Comparison of ENCODE assay signal across 8 mouse cellular contexts in genomic region chr1:181150827-181151534, GRCm38 (mm10). TPM values are rescaled to one million over a fixed set of nuclear protein-coding genes. Genes with fewer than 3 reads are reported as not detected.
DNase-seq lines count a peak whose midpoint lies in the region; ATAC-seq lines count a peak whose summit lies in the region.

No protein-coding gene starts in this region.

- H3K27ac ChIP-seq in heart, embryonic 14.5 days (replicated peaks in 1 of 2; ENCODE audit: control insufficient read depth in 1 of 2, insufficient read depth in 1 of 2, low read depth in 2 of 2, low read length in 2 of 2): peak overlapping the region; percentile 87 to 88
- peak overlapping the region; percentile 86 for H3K27ac ChIP-seq in liver, embryonic 13.5 days
- peak overlapping the region; percentile 89 for H3K27ac ChIP-seq in stomach, embryonic 16.5 days (ENCODE audit: low read length)

- peak; percentile 95 for ATAC-seq in erythroid progenitor cell, adult 5-6 weeks (replicated peaks; ENCODE audit: low FRiP score, poor library complexity, severe bottlenecking)
- ATAC-seq in heart, embryonic 14.5 days (ENCODE audit: insufficient number of reproducible peaks, insufficient read depth, low FRiP score, low read depth): peak; percentile 86
- ATAC-seq in liver, embryonic 13.5 days (ENCODE audit: low read depth): peak; percentile 87
- peak; percentile 85 for ATAC-seq in stomach, embryonic 16.5 days (ENCODE audit: insufficient read depth, low FRiP score)

- peak overlapping the region; percentile 76 to 98 for H3K4me3 ChIP-seq in heart, embryonic 14.5 days (ENCODE audit: control insufficient read depth in 1 of 2, insufficient read depth in 1 of 2, low read depth in 1 of 2, low read length in 2 of 2)
- H3K4me3 ChIP-seq in liver, embryonic 13.5 days (replicated peaks): peak overlapping the region; percentile 96
- peak overlapping the region; percentile 91 for H3K4me3 ChIP-seq in stomach, embryonic 16.5 days (replicated peaks; ENCODE audit: low read length)

- H3K9me3 ChIP-seq in heart, embryonic 14.5 days (ENCODE audit: control insufficient read depth, low read length): no peaks in the 10 kb centered on the region
- H3K9me3 ChIP-seq in liver, embryonic 13.5 days (replicated peaks): no peaks in the 10 kb centered on the region
- H3K9me3 ChIP-seq in stomach, embryonic 16.5 days (replicated peaks; ENCODE audit: control insufficient read depth, low read length): no peaks in the 10 kb centered on the region

- H3K36me3 ChIP-seq in heart, embryonic 14.5 days (ENCODE audit: control insufficient read depth, insufficient read depth, low read length): peaks cover 27% of the 10 kb centered on the region
- peaks cover 20% of the 10 kb centered on the region for H3K36me3 ChIP-seq in liver, embryonic 13.5 days
- H3K36me3 ChIP-seq in stomach, embryonic 16.5 days (ENCODE audit: control insufficient read depth, insufficient read depth, low read length): no peaks in the 10 kb centered on the region

- H3K27me3 ChIP-seq in heart, embryonic 14.5 days (ENCODE audit: control insufficient read depth, insufficient read depth, low read length): no peaks in the 10 kb centered on the region
- H3K27me3 ChIP-seq in liver, embryonic 13.5 days: no peaks in the 10 kb centered on the region
- no peaks in the 10 kb centered on the region for H3K27me3 ChIP-seq in stomach, embryonic 16.5 days (ENCODE audit: control insufficient read depth, insufficient read depth, low read length)

- WGBS in heart, embryonic 14.5 days: under 1% methylated on average over 53 of the region's 59 CpGs
- WGBS in liver, embryonic 13.5 days (ENCODE audit: insufficient replicate concordance): under 1% methylated on average over 59 of the region's 59 CpGs
- under 1% methylated on average over 58 of the region's 59 CpGs for WGBS in stomach, embryonic 16.5 days

- peak; percentile 90 for DNase-seq in CD4-positive helper T cell, adult 2 months (ENCODE audit: low read depth, low spot score)
- peak; percentile 79 for DNase-seq in brain, embryonic 18.5 days (ENCODE audit: low read depth, low spot score)
- DNase-seq in kidney, postnatal 14 days: peak; percentile 94
- peak; percentile 83 for DNase-seq in liver, embryonic 13.5 days
- DNase-seq in neural tube, embryonic 10.5 days (ENCODE audit: extremely low spot score, low spot score): peak; percentile 89

- peak overlapping the region; percentile 71 for H3K4me2 ChIP-seq in heart, embryonic 14.5 days (ENCODE audit: low read length)
- peak overlapping the region; percentile 91 for H3K4me2 ChIP-seq in liver, embryonic 13.5 days
- peak overlapping the region; percentile 75 for H3K4me2 ChIP-seq in stomach, embryonic 16.5 days (ENCODE audit: low read depth, low read length)

- peaks cover 0 to 13% of the 10 kb centered on the region in 2 experiments; a peak in 2 of 4 replicates for H3K4me1 ChIP-seq in heart, embryonic 14.5 days (ENCODE audit: control insufficient read depth in 2 of 2, insufficient read depth in 2 of 2, low read length in 2 of 2)
- H3K4me1 ChIP-seq in liver, embryonic 13.5 days (replicated peaks): peaks cover 66% of the 10 kb centered on the region
- peaks cover 14% of the 10 kb centered on the region for H3K4me1 ChIP-seq in stomach, embryonic 16.5 days (ENCODE audit: control insufficient read depth, insufficient read depth, low read length)

- H3K9ac ChIP-seq in heart, embryonic 14.5 days (ENCODE audit: low read length): peak overlapping the region; percentile 96
- peak overlapping the region; percentile 97 for H3K9ac ChIP-seq in liver, embryonic 13.5 days
- H3K9ac ChIP-seq in stomach, embryonic 16.5 days (ENCODE audit: low read length): peak overlapping the region; percentile 95

RNA-seq across cellular contexts. Expression of gene Cnih4, which starts 6.5 kb away (rescaled TPM):
- total RNA-seq in erythroid progenitor cell, adult 5-6 weeks (2015; ENCODE audit: low replicate concordance): 40.7 and 64.6 TPM in 2 replicates
- 26.6 and 44.0 TPM in 2 replicates for total RNA-seq in erythroid progenitor cell, adult 5-6 weeks (2017; ENCODE audit: low replicate concordance)
- 145 and 147 TPM in 2 replicates for polyA plus RNA-seq in heart, embryonic 14.5 days (2014; fragmentation: Nextera tagmentation; extraction: Ambion mirVana)
- 57.1 and 58.9 TPM in 2 replicates for polyA plus RNA-seq in liver, embryonic 13.5 days (2015; fragmentation: Nextera tagmentation; extraction: Ambion mirVana)
- polyA plus RNA-seq in stomach, embryonic 16.5 days (2015; fragmentation: Nextera tagmentation; extraction: Ambion mirVana): 113 and 135 TPM in 2 replicates

RNA-seq across cellular contexts. Expression of gene Nvl, which starts 7.0 kb away (rescaled TPM):
- 31.4 and 46.5 TPM in 2 replicates for total RNA-seq in erythroid progenitor cell, adult 5-6 weeks (2015; ENCODE audit: low replicate concordance)
- 32.5 and 41.5 TPM in 2 replicates for total RNA-seq in erythroid progenitor cell, adult 5-6 weeks (2017; ENCODE audit: low replicate concordance)
- 19.6 and 20.2 TPM in 2 replicates for polyA plus RNA-seq in heart, embryonic 14.5 days (2014; fragmentation: Nextera tagmentation; extraction: Ambion mirVana)
- 13.8 and 16.8 TPM in 2 replicates for polyA plus RNA-seq in liver, embryonic 13.5 days (2015; fragmentation: Nextera tagmentation; extraction: Ambion mirVana)
- polyA plus RNA-seq in stomach, embryonic 16.5 days (2015; fragmentation: Nextera tagmentation; extraction: Ambion mirVana): 29.3 and 30.5 TPM in 2 replicates

Comparison
In these comparisons a context has a peak if more than half of its experiments do, and no peak if none do; other contexts are left out.
1. Peak in every context shown above with its lines: DNase-seq, ATAC-seq, H3K4me3 ChIP-seq and H3K27ac ChIP-seq.